Mouse (Mus musculus) heart, postnatal 14 days (tissue): Measurements from ENCODE around the gene Pla1a. TPM values are rescaled to one million over a fixed set of nuclear protein-coding genes. Genes with fewer than 3 reads are reported as not detected.
"Not testable (repeated sequence)": the region's sequence is repeated elsewhere in the genome, so short reads cannot be mapped to it uniquely, and the experiment has no call there.

Experiments used
- DNase-seq, 2 experiments: peaks; one replicate each; pipeline ENCODE4 v3.0.0; 2021 to 2022
- intact Hi-C: fragments of 180-260 bp; cut with DNase I; formaldehyde crosslinking; loops from one replicate; pipeline ENCODE4 v1.15.1; 2025
- long read RNA-seq, 2 experiments: library from polyadenylated mRNA; stranded (forward); transcript quantifications; one replicate each; pipeline ENCODE4 v2.0.0; 2021
- total RNA-seq, 2 experiments: library from RNA; stranded (reverse); gene quantifications; 2 replicates each; pipeline ENCODE4 v1.2.3; 2021

Pla1a gene
- total RNA-seq: 10 to 100 TPM; 10.4 to 13.6 TPM
- long read RNA-seq, experiment 1, partial matches to known transcripts: 1 of 7 reads
- long read RNA-seq, experiment 1, other reads (novel, unspliced or antisense): 2 of 7 reads
- long read RNA-seq, experiment 2, transcript Pla1a-201 (11 exons, 1,974 nt): major isoform, 5 of 6 reads
- long read RNA-seq, experiment 2, partial matches to known transcripts: 0 of 6 reads
- long read RNA-seq, experiment 2, other reads (novel, unspliced or antisense): 1 of 6 reads

DNA sequence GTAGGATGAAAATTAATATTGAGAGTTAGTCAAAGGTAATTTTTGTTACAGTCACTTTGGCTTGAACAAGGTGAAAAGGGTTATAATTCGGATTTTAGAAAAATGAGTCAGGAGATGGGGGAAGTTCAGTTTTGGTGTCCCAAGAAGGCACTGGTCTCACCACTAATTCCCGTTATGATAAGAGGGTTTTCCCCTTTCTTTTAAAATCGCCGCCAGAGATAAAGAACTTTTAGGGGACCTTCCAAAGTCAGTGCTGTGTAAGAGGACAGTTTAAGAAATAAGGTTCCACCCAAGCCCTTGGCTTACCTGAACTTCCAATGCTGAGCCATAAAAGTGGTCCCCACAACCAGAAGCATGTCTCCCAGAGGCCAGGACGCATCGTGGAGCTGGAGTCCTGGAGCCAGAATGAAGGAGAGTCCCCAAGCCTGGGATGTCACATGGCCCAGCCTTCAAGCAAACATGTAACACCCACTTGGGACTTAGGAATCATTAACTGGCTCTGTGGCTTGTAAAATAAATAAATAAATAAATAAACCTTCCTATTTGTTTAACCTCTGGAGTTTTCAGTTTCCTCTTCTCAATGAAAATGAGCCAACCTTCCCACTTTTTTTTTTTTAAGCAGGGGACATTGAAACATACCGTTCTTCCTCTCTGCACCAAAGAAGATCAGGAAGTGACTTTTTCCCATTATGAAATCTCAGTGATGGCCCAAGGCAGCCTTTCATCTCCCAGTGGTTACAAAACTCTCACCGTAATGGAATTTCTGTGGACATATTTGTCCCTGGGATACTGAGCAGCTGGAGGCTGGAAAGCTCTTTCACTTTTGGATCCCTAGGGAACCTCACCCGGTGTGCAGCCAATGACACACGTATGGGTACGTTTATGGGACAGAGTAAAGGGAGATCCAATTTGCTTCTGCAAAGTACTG is at the start of gene Pla1a:
Gene Pla1a, minus strand, starts transcription at position 648 of the 928 bp plus-strand sequence.
- intact Hi-C loops: no loop called here

GRCm38 (mm10) chr16:38481327-38481726 is 48.4 kb upstream of the Pla1a start:
- intact Hi-C loops: loop anchor here (5.0 kb wide), 1 partner anchor 89 kb away; no protein-coding TSS in a partner anchor
- no peak for DNase-seq

More for the DNA sequence above, at the start of gene Pla1a:
- DNase-seq: peak; percentile 19

- intact Hi-C loops: no loop called here
- DNase-seq: no peak
Measured at GRCm38 (mm10) chr16:38478296-38478695, 45.4 kb upstream of the Pla1a start.

- intact Hi-C loops, DNase-seq: not testable (repeated sequence)
Measured at GRCm38 (mm10) chr16:38477241-38477608, 44.3 kb upstream of the Pla1a start.

- intact Hi-C loops: no loop called here
- DNase-seq: peak; percentile 44 to 55
Measured at GRCm38 (mm10) chr16:38476312-38477240, 43.6 kb upstream of the Pla1a start.

GRCm38 (mm10) chr16:38475681-38476311 is 42.9 kb upstream of the Pla1a start:
- intact Hi-C loops: no loop called here
- no peak for DNase-seq

DNA sequence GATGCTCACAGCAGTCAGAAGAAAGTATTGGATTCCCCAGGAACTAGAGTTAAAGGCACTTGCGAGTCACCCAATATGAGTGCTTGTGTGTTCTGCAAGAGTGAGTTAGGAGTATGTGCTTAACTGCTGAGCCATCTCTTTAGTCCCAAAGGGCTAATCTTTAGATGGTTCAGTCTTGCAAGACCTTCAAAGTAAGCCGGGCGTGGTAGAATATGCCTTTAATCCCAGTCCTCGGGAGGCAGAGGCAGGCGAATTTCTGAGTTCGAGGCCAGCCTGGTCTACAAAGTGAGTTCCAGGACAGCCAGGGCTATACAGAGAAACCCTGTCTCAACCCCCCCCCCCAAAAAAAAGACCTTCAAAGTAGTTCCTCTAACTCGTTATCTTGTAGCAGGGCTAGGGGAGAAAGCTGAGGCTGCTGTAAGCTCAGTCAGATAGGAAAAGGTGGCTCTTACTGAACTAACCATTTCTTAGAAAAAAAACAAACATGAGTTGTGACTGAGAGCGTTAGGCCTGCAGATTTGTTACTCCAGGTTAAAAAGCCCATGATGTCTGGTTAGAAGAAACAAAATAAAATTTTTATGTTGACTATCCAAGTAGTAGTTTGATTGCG is 41.8 kb upstream of the Pla1a start:
- no peak for DNase-seq
- intact Hi-C loops: no loop called here

DNA sequence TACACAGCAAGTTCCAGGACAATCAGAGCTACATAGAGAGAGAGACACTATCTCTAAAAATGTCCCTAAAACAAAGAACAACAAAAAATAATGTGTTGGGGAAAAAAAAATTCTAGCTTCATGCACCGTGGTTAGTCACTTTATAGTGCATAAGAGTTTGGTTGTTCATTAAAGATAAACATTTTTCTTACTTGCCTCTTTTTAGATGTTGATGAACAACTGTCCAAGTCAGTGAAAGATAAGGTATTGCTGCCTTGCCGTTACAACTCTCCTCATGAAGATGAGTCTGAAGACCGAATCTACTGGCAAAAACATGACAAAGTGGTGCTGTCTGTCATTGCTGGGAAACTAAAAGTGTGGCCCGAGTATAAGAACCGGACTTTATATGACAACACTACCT is 40.7 kb upstream of the Pla1a start:
- intact Hi-C loops: no loop called here
- no peak for DNase-seq

GRCm38 (mm10) chr16:38472507-38472873 is 39.5 kb upstream of the Pla1a start:
- no peak for DNase-seq
- intact Hi-C loops: no loop called here

GRCm38 (mm10) chr16:38471697-38472506 is 39.0 kb upstream of the Pla1a start:
- intact Hi-C loops: no loop called here

GRCm38 (mm10) chr16:38469437-38469836 is 36.5 kb upstream of the Pla1a start:
- no peak for DNase-seq
- intact Hi-C loops: no loop called here

More at GRCm38 (mm10) chr16:38471697-38472506, 39.0 kb upstream of the Pla1a start:
- no peak for DNase-seq

DNA sequence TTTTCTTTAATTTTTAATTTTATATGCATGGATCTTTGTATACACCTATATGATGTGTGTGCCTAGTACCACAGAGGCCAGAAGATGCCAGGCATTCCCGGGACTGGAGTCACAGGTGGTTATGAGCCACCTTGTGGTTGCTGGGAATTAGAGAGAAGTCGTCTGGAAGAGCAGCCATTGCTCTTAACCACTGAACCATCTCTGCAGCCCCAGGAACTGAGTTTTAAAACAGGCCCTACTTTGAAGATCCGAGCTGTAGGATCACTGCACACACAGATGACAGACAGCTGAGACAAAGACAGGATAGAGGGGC is 35.7 kb upstream of the Pla1a start:
- intact Hi-C loops: no loop called here

GRCm38 (mm10) chr16:38467917-38468705 is 35.2 kb upstream of the Pla1a start:
- DNase-seq: no peak
- intact Hi-C loops: no loop called here

More for the DNA sequence above, 35.7 kb upstream of the Pla1a start:
- no peak for DNase-seq

DNA sequence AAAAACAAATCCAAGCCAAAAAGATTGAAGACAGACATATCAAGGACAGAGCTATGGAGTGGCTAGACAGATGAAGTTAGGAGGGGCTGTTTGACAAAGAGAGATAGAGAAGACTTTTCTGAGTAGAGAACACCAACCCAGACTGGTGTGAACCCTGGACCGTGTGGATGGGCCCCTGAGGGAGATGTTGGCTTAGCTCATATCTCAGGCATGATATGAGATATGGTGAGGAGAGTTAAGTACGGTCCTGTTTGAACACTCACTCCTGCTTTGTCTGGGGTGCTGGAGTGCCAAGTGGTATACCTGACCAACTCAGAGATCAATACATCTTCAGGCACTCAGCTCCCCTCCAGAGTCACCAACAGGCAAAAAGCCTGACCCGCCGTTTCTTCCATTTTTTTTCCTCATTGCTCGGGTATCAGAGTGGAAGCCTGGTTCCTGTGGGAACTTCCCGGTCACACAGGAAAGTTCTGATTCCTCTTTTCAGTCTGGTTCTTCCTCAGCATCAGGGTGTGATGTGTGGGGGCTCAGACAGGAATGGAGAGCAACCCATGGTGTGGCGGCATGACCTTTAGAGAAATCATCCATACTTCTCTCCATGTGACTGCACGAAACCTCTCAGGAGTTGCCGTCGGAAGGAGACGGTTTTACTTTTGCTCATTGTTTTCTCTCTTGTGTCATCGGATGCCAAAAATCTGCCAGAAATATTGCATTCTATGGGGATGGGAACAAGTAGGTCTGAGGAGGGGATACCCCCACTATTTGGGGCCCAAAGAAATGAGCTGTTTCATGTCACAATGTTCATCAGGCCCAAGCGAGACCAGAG is 34.4 kb upstream of the Pla1a start:
- no peak for DNase-seq
- intact Hi-C loops: no loop called here

GRCm38 (mm10) chr16:38466089-38466488 is 33.1 kb upstream of the Pla1a start:
- no peak for DNase-seq
- intact Hi-C loops: no loop called here

DNA sequence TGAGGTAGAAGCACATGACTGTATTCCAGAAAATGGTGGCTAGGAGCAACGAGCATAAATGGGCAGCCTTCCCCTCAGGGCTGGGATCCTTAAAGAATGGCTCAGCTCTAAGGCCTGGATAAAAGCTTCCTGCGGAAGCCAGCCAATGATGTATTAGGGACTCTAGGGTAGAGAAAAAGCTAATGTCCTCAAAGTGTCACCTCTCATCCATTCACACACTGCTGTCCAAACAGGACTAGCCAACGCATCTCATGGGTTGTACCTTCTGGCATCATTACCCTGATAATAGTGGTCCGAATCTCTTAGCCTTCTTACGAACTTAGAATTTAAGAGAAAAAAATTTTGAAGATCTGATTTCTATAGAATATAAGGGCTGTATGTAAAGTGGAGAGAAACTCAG is 30.4 kb upstream of the Pla1a start:
- intact Hi-C loops: no loop called here
- no peak for DNase-seq

DNA sequence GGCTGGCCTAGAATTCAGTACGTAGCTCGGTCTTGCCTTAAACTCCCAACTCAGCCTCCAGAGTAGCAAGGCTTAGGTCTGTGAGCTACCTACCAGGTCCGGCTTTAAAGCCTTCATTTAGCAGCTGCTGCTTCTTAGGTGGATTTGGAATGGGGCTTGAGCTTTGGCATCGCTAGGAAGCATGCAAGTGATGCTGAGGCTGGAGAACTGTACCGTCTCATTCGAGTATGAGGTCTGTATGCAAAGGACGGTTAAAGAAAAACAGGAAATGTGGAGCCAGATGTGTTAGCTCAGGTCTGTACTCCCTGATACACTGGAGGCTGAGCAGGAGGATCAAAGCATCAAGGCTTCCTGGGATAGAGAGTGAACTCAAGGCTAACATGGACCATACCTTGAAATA is 29.2 kb upstream of the Pla1a start:
- intact Hi-C loops: no loop called here
- DNase-seq: no peak
